Mouse (Mus musculus): ENCODE results near the gene Fetub. TPM values are rescaled to one million over a fixed set of nuclear protein-coding genes. Genes with fewer than 3 reads are reported as not detected.
"Not testable (repeated sequence)": the region's sequence is repeated elsewhere in the genome, so short reads cannot be mapped to it uniquely, and the experiment has no call there.

Gene Fetub
- polyA plus RNA-seq, 1 experiment from 2014 or later, result not detected

DNA sequence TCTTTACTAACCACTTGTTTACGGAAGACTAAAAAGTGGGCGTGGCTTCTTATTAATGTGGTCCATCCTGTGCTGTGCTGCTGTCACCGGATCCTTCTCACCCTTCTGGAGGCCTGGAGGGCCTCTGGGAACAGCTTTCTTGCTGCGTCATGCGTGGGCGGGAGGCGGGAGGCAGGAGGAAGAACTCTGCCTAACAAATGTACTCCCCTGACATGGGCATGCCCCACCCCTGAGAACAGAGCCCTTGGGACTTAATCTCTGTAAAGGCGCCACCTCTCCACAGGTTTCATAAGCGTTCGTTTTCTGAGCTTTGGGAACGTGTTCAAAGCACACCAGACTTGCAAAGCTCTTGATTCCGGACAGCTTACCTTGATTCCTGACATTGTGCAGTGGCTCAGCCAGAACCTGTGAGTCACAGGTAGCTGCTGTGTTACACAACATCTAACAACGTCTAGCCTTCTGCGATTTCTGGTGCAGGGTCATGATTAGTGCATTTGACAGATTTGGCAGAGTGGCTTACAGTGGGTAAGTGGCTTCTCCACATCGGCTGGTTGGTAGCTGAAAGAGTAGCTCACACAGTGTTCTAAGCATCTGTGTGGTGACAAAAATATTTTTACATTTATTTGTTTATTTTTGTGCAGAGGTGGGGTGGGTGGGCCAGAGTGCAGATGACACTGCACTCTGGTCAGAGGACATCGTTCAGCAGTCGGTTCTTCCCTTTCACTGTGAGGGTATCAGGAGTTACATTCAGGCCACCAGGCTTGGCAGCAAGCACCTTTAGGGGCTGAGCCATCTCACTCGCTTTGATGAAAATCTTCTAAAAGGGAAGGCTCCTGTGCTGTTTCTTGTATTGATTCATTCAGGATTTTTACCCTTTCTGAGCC lies 2.1 kb downstream of the Fetub start:
- Histone ChIP-seq H3K4me1 (replicated peaks) (no peaks in the 10 kb centered on the region; the same call in 1 of the 2 replicates), H3K4me3 (no peak overlapping the region), H3K36me3 (no peaks in the 10 kb centered on the region), H3K27ac (no peak overlapping the region), H3K27me3 (ENCODE audit: insufficient read depth, poor library complexity, severe bottlenecking) (no peaks in the 10 kb centered on the region), H3K9me3 (no peaks in the 10 kb centered on the region)
- no peak for DNase-seq (ENCODE audit: low spot score)
- 68% methylated on average over 18 of the region's 18 CpGs for WGBS

DNA sequence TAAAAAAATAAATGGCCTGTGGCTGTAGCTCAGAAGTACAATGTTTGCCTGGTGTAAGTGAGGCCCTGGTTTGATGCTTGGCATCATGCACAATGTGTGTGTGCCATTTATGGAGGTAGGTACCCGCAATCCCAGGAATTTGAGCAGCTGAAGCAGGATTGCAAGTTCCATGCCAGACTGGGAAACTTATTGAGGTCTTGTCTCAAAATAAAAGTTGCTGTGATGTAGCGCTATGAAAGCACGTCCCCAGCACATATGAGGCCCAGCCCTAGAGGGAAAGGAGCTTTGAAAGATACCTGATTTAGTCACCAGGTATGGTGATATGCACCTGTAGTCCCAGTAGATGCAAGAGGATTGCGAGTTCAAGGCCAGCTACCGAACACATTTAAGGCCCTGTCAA lies 3.6 kb downstream of the Fetub start:
- Histone ChIP-seq H3K27me3 (ENCODE audit: insufficient read depth, poor library complexity, severe bottlenecking) (no peaks in the 10 kb centered on the region), H3K9me3 (no peaks in the 10 kb centered on the region), H3K4me3 (no peak overlapping the region), H3K27ac (no peak overlapping the region), H3K36me3 (no peaks in the 10 kb centered on the region), H3K4me1 (replicated peaks) (no peaks in the 10 kb centered on the region; the same call in 1 of the 2 replicates)
- DNase-seq (ENCODE audit: low spot score), result no peak
- WGBS, result 94% methylated on average over 5 of the region's 5 CpGs

DNA sequence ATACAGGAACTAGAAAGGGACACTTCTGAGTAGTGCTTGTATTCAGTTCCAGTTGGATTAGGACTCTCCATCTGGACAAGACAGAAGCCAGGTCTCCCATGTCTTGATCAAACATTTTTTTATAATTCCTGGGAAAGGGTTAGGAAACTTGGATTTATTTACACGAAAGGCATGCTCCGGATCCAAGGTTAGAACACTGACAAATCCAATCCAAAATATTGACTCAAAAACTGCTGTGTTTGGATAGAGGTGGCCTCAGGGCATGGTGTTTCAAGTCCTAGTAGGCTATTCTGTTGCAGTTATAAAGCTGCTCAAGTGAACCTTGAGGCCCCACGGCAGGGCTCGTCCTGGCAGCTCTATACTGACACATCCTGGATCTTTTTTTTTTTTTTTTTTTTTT lies 4.3 kb downstream of the Fetub start:
- H3K9me3 ChIP-seq, result no peaks in the 10 kb centered on the region
- H3K36me3 ChIP-seq, result no peaks in the 10 kb centered on the region
- WGBS, result 84% methylated on average over 4 of the region's 4 CpGs
- no peaks in the 10 kb centered on the region; the same call in 1 of the 2 replicates for H3K4me1 ChIP-seq (replicated peaks)
- DNase-seq (ENCODE audit: low spot score), result no peak
- H3K4me3 ChIP-seq, result no peak overlapping the region
- H3K27ac ChIP-seq, result no peak overlapping the region
- no peaks in the 10 kb centered on the region for H3K27me3 ChIP-seq (ENCODE audit: insufficient read depth, poor library complexity, severe bottlenecking)

DNA sequence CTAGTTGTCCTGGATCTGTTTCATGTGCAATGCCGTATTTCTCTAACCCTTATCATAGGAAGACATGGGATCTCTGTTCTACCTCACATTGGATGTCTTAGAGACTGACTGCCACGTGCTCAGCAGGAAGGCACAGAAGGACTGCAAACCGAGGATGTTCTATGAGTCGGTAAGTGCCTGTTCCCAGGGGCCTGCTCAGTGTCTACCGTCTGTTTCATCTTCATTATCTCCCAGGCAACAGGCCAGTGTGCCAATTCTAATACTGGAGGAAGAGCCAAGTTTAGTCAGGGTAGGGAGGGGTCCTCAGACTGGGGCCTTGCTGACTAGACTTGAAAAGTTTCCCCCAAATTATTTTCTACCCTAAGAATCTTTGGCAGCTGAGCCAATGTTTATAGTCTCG lies 11.4 kb downstream of the Fetub start:
- 71% methylated on average over 6 of the region's 6 CpGs for WGBS
- no peak for DNase-seq (ENCODE audit: low spot score)

DNA sequence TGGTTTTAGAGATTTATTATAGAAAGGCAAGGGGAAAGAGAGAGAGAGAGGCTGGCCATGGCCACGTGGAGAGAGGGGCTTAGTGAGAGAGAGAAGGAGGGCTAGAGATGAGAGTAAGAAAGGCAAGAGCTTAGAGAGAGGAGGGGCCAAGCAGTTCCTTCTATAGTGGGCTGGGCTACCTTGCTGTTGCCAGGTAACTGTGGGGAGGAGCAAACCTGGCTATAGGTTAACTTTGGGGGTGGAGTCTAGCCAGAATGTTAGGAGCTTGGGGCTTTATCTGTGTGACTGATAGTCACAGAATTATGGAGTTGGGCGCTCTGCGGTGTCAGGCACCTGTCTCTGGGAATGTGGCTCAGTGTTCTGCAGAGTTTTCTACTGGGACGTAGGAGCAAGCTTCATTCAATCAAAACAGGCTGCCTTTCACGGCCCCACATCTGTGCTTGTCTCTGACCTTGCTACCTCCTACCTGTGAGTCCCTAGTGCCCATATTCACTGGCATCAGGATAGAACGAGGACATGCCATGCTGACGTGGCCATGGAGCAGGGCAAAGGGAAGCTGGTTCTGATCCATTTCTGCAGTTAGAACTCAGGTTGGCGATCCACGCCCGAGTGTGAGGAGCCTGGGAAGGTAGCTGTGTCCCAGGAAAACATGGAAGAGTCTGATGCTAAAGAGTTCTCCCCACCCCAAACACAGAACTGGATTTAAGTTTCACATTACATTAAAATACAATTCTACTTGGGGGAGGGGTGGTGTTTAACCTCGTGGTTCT lies 13.5 kb downstream of the Fetub start:
- Histone ChIP-seq H3K27me3 (ENCODE audit: insufficient read depth, poor library complexity, severe bottlenecking) (no peaks in the 10 kb centered on the region), H3K36me3 (no peaks in the 10 kb centered on the region), H3K4me1 (replicated peaks) (no peaks in the 10 kb centered on the region), H3K9me3 (no peaks in the 10 kb centered on the region), H3K27ac (no peak overlapping the region), H3K4me3 (no peak overlapping the region)
- DNase-seq (ENCODE audit: low spot score), result no peak
- WGBS, result 85% methylated on average over 11 of the region's 11 CpGs

More for the DNA sequence above, 11.4 kb downstream of the Fetub start:
- H3K4me1 ChIP-seq (replicated peaks), result no peaks in the 10 kb centered on the region
- H3K36me3 ChIP-seq, result no peaks in the 10 kb centered on the region
- H3K27ac ChIP-seq, result no peak overlapping the region
- no peaks in the 10 kb centered on the region for H3K9me3 ChIP-seq
- H3K27me3 ChIP-seq (ENCODE audit: insufficient read depth, poor library complexity, severe bottlenecking), result no peaks in the 10 kb centered on the region
- H3K4me3 ChIP-seq, result no peak overlapping the region

DNA sequence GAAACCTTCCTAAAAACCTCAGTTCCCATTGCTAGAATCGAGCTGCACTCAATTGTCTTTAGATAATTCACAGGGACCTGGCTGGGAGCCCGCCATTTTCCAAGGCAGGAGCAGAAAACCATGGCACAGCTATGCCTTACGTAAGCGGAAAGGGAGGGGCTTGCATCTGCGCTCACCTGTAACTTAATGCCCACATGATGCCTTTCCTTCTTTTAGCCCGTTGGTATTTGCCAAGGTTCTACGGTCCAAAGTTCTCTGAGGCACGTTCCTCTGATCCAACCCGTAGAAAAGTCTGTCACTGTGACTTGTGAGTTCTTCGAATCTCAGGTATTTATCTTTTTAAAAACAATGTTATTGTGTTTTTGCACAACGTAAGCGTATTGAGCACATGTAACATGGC lies 19.5 kb downstream of the Fetub start:
- Histone ChIP-seq H3K4me1 (replicated peaks) (no peaks in the 10 kb centered on the region), H3K27ac (no peak overlapping the region), H3K36me3 (no peaks in the 10 kb centered on the region), H3K27me3 (ENCODE audit: insufficient read depth, poor library complexity, severe bottlenecking) (no peaks in the 10 kb centered on the region), H3K4me3 (no peak overlapping the region), H3K9me3 (no peaks in the 10 kb centered on the region; the same call in 1 of the 2 replicates)
- WGBS, result 89% methylated on average over 12 of the region's 12 CpGs
- no peak for DNase-seq (ENCODE audit: low spot score)

DNA sequence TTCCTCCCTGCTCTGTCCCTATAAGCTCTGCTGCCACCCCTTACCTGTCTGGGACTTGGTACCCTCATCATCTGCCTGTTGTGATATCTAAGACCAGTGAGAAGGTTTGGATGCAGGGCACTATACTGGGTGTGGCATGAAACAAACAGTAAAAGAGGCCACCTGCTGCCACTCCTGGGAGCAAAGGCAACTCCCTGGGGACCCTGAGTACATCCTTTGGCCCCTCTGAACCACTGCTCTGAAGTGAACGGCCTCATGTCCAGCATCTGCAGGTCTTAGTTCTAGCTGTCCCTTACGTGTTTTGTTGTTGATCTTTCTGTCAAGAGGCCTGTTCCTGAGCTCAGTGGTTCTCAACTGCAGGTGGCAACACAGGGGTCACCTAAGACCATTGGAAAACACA lies 20.4 kb downstream of the Fetub start:
- DNase-seq (ENCODE audit: low spot score), result no peak
- no peak overlapping the region for H3K27ac ChIP-seq
- H3K4me1 ChIP-seq (replicated peaks), result no peaks in the 10 kb centered on the region
- no peaks in the 10 kb centered on the region for H3K36me3 ChIP-seq
- no peaks in the 10 kb centered on the region for H3K27me3 ChIP-seq (ENCODE audit: insufficient read depth, poor library complexity, severe bottlenecking)
- 76% methylated on average over 2 of the region's 2 CpGs for WGBS
- H3K9me3 ChIP-seq, result no peaks in the 10 kb centered on the region; the same call in 1 of the 2 replicates
- H3K4me3 ChIP-seq, result no peak overlapping the region

DNA sequence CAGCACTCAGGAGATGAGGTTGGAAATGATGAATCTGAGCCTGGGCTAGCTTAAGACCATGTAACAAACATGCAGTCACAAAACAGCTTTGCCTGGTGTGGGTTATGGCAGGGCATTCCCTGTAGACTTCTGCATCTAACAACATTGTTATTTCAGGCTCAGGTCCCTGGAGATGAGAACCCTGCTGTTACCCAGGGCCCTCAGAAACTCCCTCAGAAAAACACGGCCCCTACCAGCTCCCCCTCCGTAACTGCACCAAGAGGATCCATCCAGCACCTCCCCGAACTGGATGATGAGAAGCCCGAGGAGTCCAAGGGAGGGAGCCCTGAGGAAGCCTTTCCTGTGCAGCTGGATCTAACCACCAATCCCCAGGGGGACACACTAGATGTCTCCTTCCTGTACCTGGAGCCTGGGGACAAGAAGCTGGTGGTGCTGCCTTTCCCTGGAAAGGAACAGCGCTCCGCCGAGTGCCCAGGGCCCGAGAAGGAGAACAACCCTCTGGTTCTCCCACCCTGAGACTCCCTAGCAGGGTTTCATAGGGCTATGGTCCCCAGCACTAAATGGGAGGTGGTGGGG lies 21.1 kb downstream of the Fetub start:
- 73% methylated on average over 8 of the region's 8 CpGs for WGBS
- H3K9me3 ChIP-seq, result no peaks in the 10 kb centered on the region; the same call in 1 of the 2 replicates
- DNase-seq (ENCODE audit: low spot score), result no peak

DNA sequence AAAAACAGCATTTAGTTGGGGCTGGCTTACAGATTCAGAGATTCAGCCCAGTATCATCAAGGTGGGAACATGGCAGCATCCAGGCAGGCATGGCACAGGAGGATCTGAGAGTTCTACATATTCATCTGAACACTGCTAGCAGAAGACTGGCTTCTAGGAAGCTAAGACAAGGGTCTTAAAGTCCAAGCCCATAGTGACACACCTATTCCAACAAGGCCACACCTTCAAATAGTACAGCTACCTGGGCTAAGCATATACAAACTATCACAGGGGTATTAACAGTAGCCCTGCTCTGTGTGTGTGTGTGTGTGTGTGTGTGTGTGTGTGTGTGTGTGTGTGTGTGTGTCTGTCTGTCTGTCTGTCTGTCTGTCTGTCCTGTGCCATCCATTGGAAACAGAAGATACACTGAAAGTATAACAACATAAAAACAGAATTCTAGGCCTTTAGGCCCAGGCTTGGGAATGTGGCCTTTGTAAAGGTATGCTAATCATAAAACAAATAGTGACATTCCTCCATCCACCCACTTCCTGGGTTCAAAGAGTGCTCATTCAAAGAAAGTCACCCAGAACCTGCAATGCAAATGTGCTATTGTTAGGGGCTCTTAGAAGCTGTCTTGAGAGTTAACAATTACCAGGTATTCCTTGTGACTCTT lies 23.8 kb downstream of the Fetub start:
- not testable (repeated sequence) for H3K36me3 ChIP-seq; DNase-seq (ENCODE audit: low spot score); H3K27me3 ChIP-seq (ENCODE audit: insufficient read depth, poor library complexity, severe bottlenecking); H3K4me1 ChIP-seq (replicated peaks); H3K4me3 ChIP-seq; H3K9me3 ChIP-seq; H3K27ac ChIP-seq

More for the DNA sequence above, 21.1 kb downstream of the Fetub start:
- Histone ChIP-seq H3K27ac (no peak overlapping the region), H3K36me3 (no peaks in the 10 kb centered on the region), H3K4me3 (no peak overlapping the region), H3K27me3 (ENCODE audit: insufficient read depth, poor library complexity, severe bottlenecking) (no peaks in the 10 kb centered on the region), H3K4me1 (replicated peaks) (no peaks in the 10 kb centered on the region)

DNA sequence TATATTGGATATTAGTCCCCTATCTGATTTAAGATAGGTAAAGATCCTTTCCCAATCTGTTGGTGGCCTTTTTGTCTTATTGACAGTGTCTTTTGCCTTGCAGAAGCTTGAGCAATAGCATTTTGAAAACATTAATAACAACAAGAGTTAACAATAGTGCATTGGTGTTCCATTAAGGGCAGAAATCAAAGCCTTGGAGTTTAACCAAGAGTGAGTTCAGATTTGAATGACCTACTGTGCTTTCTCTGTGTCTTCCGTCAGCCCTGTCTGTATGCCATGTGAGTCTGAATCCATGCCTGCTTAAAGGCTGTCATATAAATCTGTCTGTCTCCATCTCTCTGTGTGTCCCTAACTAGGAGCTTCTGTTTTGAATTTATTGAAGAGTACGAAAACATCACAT lies 29.2 kb downstream of the Fetub start:
- DNase-seq (ENCODE audit: low spot score), result no peak
- Histone ChIP-seq H3K4me3 (no peak overlapping the region), H3K36me3 (no peaks in the 10 kb centered on the region), H3K4me1 (replicated peaks) (no peaks in the 10 kb centered on the region), H3K9me3 (no peaks in the 10 kb centered on the region), H3K27me3 (ENCODE audit: insufficient read depth, poor library complexity, severe bottlenecking) (no peaks in the 10 kb centered on the region), H3K27ac (no peak overlapping the region)
- 77% methylated on average over 2 of the region's 2 CpGs for WGBS

DNA sequence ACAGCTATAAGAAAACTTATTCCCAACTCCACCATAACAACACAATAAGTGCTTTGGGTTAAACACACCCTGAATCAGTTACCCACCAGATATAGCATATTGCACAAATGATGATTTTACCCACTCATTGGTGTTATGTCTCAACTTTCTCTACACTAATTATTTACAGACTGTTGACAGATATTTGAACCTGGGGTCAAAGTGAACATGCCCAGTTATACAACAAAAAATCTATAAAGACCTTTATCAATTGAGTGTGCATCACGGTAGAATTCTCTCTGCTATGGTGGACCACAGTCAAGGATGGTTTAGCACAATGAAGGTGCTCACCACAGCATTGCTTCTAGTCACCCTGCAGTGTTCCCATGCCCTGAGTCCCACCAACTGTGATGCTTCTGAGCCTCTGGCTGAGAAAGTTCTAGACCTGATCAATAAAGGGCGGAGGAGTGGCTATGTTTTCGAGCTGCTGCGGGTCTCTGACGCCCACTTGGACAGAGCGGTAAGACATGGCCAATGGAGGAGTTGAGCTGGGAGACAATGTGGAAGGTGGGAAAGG lies 32.8 kb downstream of the Fetub start, which contains the start of gene Hrg:
Hrg (plus strand) TSS at position 233 of the 556 bp plus-strand sequence.
- H3K36me3 ChIP-seq, result no peaks in the 10 kb centered on the region
- no peaks in the 10 kb centered on the region for H3K27me3 ChIP-seq (ENCODE audit: insufficient read depth, poor library complexity, severe bottlenecking)
- no peak within 1 kb of the TSS for H3K4me3 ChIP-seq
- H3K4me1 ChIP-seq (replicated peaks), result peaks cover 10% of the 10 kb centered on the region
- H3K9me3 ChIP-seq, result no peaks in the 10 kb centered on the region
- no peak for DNase-seq (ENCODE audit: low spot score)
- no peak within 1 kb of the TSS for H3K27ac ChIP-seq
- WGBS, result 94% methylated on average over 6 of the region's 6 CpGs

DNA sequence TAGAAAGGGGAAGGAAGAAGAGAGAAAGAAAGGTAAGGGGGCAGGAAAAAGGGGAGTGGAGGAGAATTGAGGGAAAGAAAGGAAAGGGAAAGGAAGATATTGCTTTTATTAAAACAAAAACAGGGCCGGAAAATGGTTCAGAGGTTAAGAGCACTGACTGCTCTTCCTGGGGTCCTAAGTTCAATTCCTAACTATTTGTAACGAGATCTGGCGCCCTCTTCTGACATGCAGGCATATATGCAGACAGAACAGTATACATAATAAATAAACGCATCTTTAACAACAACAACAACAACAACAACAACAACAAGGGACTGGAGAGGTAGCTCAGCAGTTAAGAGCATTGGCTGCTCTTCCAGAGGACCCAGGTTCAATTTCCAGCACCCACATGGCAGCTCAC lies 34.9 kb downstream of the Fetub start:
- Histone ChIP-seq H3K27ac (no peak overlapping the region), H3K4me3 (no peak overlapping the region), H3K9me3 (no peaks in the 10 kb centered on the region), H3K27me3 (ENCODE audit: insufficient read depth, poor library complexity, severe bottlenecking) (no peaks in the 10 kb centered on the region), H3K36me3 (no peaks in the 10 kb centered on the region), H3K4me1 (replicated peaks) (peaks cover 13% of the 10 kb centered on the region)
- DNase-seq (ENCODE audit: low spot score), result no peak
- 34% methylated on average over 4 of the region's 4 CpGs for WGBS

Data from hindbrain, embryonic 10.5 days (tissue).